Mouse (Mus musculus) E14TG2a.4 (cell line): Measurements from ENCODE around the gene 2610008E11Rik.

ENCODE experiments used
- H3K27me3 ChIP-seq: 2 replicates; pipeline ENCODE4 v1.6.1; 2014; ENCODE audit warnings: low read length, control low read depth; ENCODE audit not compliant: insufficient read depth
- H3K36me3 ChIP-seq: 2 replicates; pipeline ENCODE4 v1.6.1; 2014; ENCODE audit warnings: low read length, control low read depth; ENCODE audit not compliant: insufficient read depth
- H3K4me1 ChIP-seq: replicated peaks from 2 replicates; pipeline ENCODE4 v1.6.1; 2014; ENCODE audit warnings: low read depth, low read length, control low read depth
- H3K4me3 ChIP-seq: replicated peaks from 2 replicates; pipeline ENCODE4 v1.5.1; 2014; ENCODE audit warnings: mild to moderate bottlenecking, low read length
- H3K9me3 ChIP-seq: 2 replicates; pipeline ENCODE4 v1.6.1; 2014; ENCODE audit warnings: low read length, control low read depth
- CTCF ChIP-seq: conservative IDR thresholded peaks from 2 replicates; pipeline ENCODE4 v1.5.1; 2014; ENCODE audit warnings: low read length
- NANOG ChIP-seq: IDR thresholded peaks from 2 replicates; pipeline ENCODE4 v1.6.1; 2014; ENCODE audit warnings: borderline replicate concordance, low read length, mixed read lengths
- POU5F1 ChIP-seq: IDR thresholded peaks from 2 replicates; pipeline ENCODE4 v1.6.1; 2014; ENCODE audit warnings: low read length, borderline replicate concordance

The 2610008E11Rik gene

GRCm38 (mm10) chr10:79097161-79097754 lies at the start of gene 2610008E11Rik:
TSS of gene 2610008E11Rik (minus strand) at chr10:79097600.
- Histone ChIP-seq H3K4me1 (peaks cover 9% of the 10 kb centered on the region; the same call in 1 of the 2 replicates), H3K9me3 (no peaks in the 10 kb centered on the region), H3K27me3 (no peaks in the 10 kb centered on the region), H3K36me3 (peaks cover 15% of the 10 kb centered on the region), H3K4me3 (peak within 1 kb of the TSS; percentile 84)
- TF ChIP-seq POU5F1 = no peak
- TF ChIP-seq NANOG = no peak
- TF ChIP-seq CTCF = no peak

GRCm38 (mm10) chr10:79116125-79116849 lies 18.9 kb upstream of the 2610008E11Rik start:
- Histone ChIP-seq H3K36me3 (no peaks in the 10 kb centered on the region), H3K27me3 (no peaks in the 10 kb centered on the region), H3K4me3 (no peak overlapping the region), H3K9me3 (no peaks in the 10 kb centered on the region), H3K4me1 (no peaks in the 10 kb centered on the region)
- peak; percentile 77 for TF ChIP-seq CTCF
- TF ChIP-seq NANOG = no peak

GRCm38 (mm10) chr10:79115085-79115484 lies 17.7 kb upstream of the 2610008E11Rik start:
- H3K36me3 ChIP-seq = no peaks in the 10 kb centered on the region
- H3K4me3 ChIP-seq = no peak overlapping the region
- 0 out of 2 replicates have a peak, but pooled peaks cover 5% of the 10 kb centered on the region for H3K4me1 ChIP-seq
- no peaks in the 10 kb centered on the region for H3K9me3 ChIP-seq
- TF ChIP-seq NANOG (no peak), POU5F1 (no peak), CTCF (no peak)
- H3K27me3 ChIP-seq = no peaks in the 10 kb centered on the region

- Histone ChIP-seq H3K4me3 (no peak overlapping the region), H3K4me1 (peaks cover 9% of the 10 kb centered on the region), H3K36me3 (no peaks in the 10 kb centered on the region), H3K9me3 (no peaks in the 10 kb centered on the region), H3K27me3 (no peaks in the 10 kb centered on the region)
- TF ChIP-seq NANOG (no peak), POU5F1 (no peak), CTCF (no peak)
Measured at GRCm38 (mm10) chr10:79110482-79110881, 13.1 kb upstream of the 2610008E11Rik start.

- Histone ChIP-seq H3K27me3 (no peaks in the 10 kb centered on the region), H3K4me3 (no peak overlapping the region), H3K9me3 (no peaks in the 10 kb centered on the region), H3K4me1 (peaks cover 9% of the 10 kb centered on the region), H3K36me3 (no peaks in the 10 kb centered on the region)
- no peak for TF ChIP-seq NANOG
- TF ChIP-seq CTCF = no peak
Measured at GRCm38 (mm10) chr10:79109156-79109555, 11.8 kb upstream of the 2610008E11Rik start.

- no peak overlapping the region for H3K4me3 ChIP-seq
- no peaks in the 10 kb centered on the region for H3K27me3 ChIP-seq
- H3K36me3 ChIP-seq = no peaks in the 10 kb centered on the region
- no peak for TF ChIP-seq POU5F1
- TF ChIP-seq CTCF = no peak
- H3K4me1 ChIP-seq = peaks cover 9% of the 10 kb centered on the region
- H3K9me3 ChIP-seq = no peaks in the 10 kb centered on the region
Measured at GRCm38 (mm10) chr10:79107531-79107930, 10.1 kb upstream of the 2610008E11Rik start.

- Histone ChIP-seq H3K27me3 (no peaks in the 10 kb centered on the region), H3K36me3 (no peaks in the 10 kb centered on the region), H3K4me1 (peaks cover 9% of the 10 kb centered on the region), H3K4me3 (no peak overlapping the region), H3K9me3 (no peaks in the 10 kb centered on the region)
- TF ChIP-seq POU5F1 = no peak
- TF ChIP-seq CTCF = no peak
- no peak for TF ChIP-seq NANOG
Measured at GRCm38 (mm10) chr10:79106325-79107282, 9.2 kb upstream of the 2610008E11Rik start.

DNA sequence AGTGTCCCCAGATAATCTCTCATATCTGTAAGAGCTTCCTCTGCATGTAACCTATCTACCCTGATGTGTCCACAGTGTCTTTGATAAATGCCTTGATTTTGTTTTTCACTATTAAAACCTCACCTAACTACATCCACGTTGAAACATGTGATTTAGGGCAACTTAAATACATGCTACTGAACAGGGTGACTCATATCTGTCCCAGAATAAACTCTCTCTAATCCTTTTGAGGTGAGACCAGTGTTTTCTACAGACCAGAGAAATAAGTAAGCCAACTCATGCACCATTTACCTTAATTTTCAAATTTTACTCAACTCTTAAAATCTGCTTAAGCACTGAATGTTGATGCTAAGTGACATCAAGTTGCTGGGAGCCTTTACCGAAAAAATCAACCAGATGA lies 694 bp downstream of the 2610008E11Rik start:
- Histone ChIP-seq H3K27me3 (no peaks in the 10 kb centered on the region), H3K4me1 (peaks cover 9% of the 10 kb centered on the region; the same call in 1 of the 2 replicates), H3K4me3 (peak overlapping the region; percentile 84), H3K9me3 (peaks cover 1% of the 10 kb centered on the region; the same call in 1 of the 2 replicates), H3K36me3 (peaks cover 21% of the 10 kb centered on the region)
- TF ChIP-seq POU5F1 = no peak
- no peak for TF ChIP-seq NANOG
- TF ChIP-seq CTCF = no peak
